8 mouse cellular contexts compared by ENCODE assay signal in genomic region chr12:8454487-8454886, GRCm38 (mm10). TPM values are rescaled to one million over a fixed set of nuclear protein-coding genes. Genes with fewer than 3 reads are reported as not detected.
A peak's percentile ranks its signal among the peaks of the same experiment; 100 is the strongest.
DNase-seq lines count a peak whose midpoint lies in the region; ATAC-seq and TF ChIP-seq lines count a peak whose summit lies in the region.

No protein-coding gene starts in this region.

- no peak overlapping the region for H3K4me2 ChIP-seq in forebrain, postnatal 0 days (ENCODE audit: low read depth)
- H3K4me2 ChIP-seq in forebrain, embryonic 12.5 days: no peak overlapping the region

- H3K9me3 ChIP-seq in forebrain, postnatal 0 days (ENCODE audit: low read length): no peaks in the 10 kb centered on the region
- H3K9me3 ChIP-seq in forebrain, embryonic 12.5 days: no peaks in the 10 kb centered on the region

- no peaks in the 10 kb centered on the region for H3K36me3 ChIP-seq in forebrain, postnatal 0 days (ENCODE audit: insufficient read depth)
- no peaks in the 10 kb centered on the region for H3K36me3 ChIP-seq in forebrain, embryonic 12.5 days (replicated peaks)

- 0 out of 2 replicates have a peak, but pooled peaks cover 3% of the 10 kb centered on the region for H3K4me1 ChIP-seq in forebrain, postnatal 0 days (ENCODE audit: insufficient read depth)
- peaks cover 13% of the 10 kb centered on the region; the same call in 1 of the 2 replicates for H3K4me1 ChIP-seq in forebrain, embryonic 12.5 days

- no peak for TF ChIP-seq CTCF in forebrain, postnatal 0 days (IDR thresholded peaks at IDR 0.05; ENCODE audit: low read depth)

- DNase-seq in forebrain, postnatal 0 days: peak; percentile 43
- peak; percentile 39 for DNase-seq in ovary, adult 18-20 months (ENCODE audit: low spot score)
- no peak for DNase-seq in ovary, postnatal 36 days (ENCODE audit: low spot score)
- DNase-seq in layer of hippocampus, adult 8-10 months (ENCODE audit: low spot score in 2 of 2): peak; percentile 81 to 84
- peak; percentile 56 to 63 for DNase-seq in right cerebral cortex, postnatal 36 days (ENCODE audit: low spot score in 2 of 2)
- no peak for DNase-seq in thymus, postnatal 10 days (ENCODE audit: low spot score in 2 of 2)

- ATAC-seq in forebrain, postnatal 0 days: peak; percentile 34; the same call in 1 of the 2 replicates
- no peak for ATAC-seq in forebrain, embryonic 12.5 days (ENCODE audit: low FRiP score)
- ATAC-seq in inflammation-experienced regulatory T-cells, adult 6 months: no peak

- 29% methylated on average over 3 of the region's 3 CpGs for WGBS in forebrain, postnatal 0 days
- 77% methylated on average over 3 of the region's 3 CpGs for WGBS in forebrain, embryonic 12.5 days

- no peak overlapping the region for H3K9ac ChIP-seq in forebrain, postnatal 0 days
- H3K9ac ChIP-seq in forebrain, embryonic 12.5 days: no peak overlapping the region

- no peak overlapping the region for H3K27ac ChIP-seq in forebrain, postnatal 0 days (ENCODE audit: low read depth, low read length)
- H3K27ac ChIP-seq in forebrain, embryonic 12.5 days: no peak overlapping the region

- no peak overlapping the region for H3K4me3 ChIP-seq in forebrain, postnatal 0 days (ENCODE audit: low read depth, low read length)
- H3K4me3 ChIP-seq in forebrain, embryonic 12.5 days (replicated peaks): no peak overlapping the region

- H3K27me3 ChIP-seq in forebrain, postnatal 0 days (ENCODE audit: insufficient read depth, low read length): no peaks in the 10 kb centered on the region
- H3K27me3 ChIP-seq in forebrain, embryonic 12.5 days: no peaks in the 10 kb centered on the region

RNA-seq across cellular contexts. Expression of gene Rhob, which starts 45.3 kb away (rescaled TPM):
- total RNA-seq in forebrain, postnatal 0 days (2014; rRNA removed): 278 and 289 TPM in 2 replicates
- 69.9 and 78.9 TPM in 2 replicates for polyA plus RNA-seq in forebrain, postnatal 0 days (2015; fragmentation: Nextera tagmentation; extraction: Ambion mirVana)
- 44.9 and 55.5 TPM in 2 replicates for polyA plus RNA-seq in forebrain, embryonic 12.5 days (2016; fragmentation: Nextera tagmentation; extraction: Ambion mirVana)
- total RNA-seq in layer of hippocampus, adult 8-10 months (2022): 100 to 1,000 TPM; 285 to 368 (median 321) TPM
- polyA plus RNA-seq in inflammation-experienced regulatory T-cells, adult 6 months (2017; shearing (Covaris generic)): 1 to 10 TPM in 2 of 3 experiments, under 1 TPM in 1; 0.15 to 2.8 (median 1.7) TPM

Comparison
In these comparisons a context has a peak if more than half of its experiments do, and no peak if none do; other contexts are left out.
1. DNase-seq: peak in forebrain, postnatal 0 days (single experiment), ovary, adult 18-20 months (single experiment), layer of hippocampus, adult 8-10 months (2 of 2) and right cerebral cortex, postnatal 36 days (2 of 2); none in ovary, postnatal 36 days (single experiment) and thymus, postnatal 10 days (0 of 2).
2. RNA of gene Rhob, which starts 45.3 kb away (polyA plus RNA-seq): 69.9 to 78.9 TPM in forebrain, postnatal 0 days and 44.9 to 55.5 TPM in forebrain, embryonic 12.5 days; 0.15 to 2.8 TPM in inflammation-experienced regulatory T-cells, adult 6 months; every median in the first group is over 10 times any median in the second.